Mouse (Mus musculus) spleen, postnatal 10 days (tissue): ENCODE measurements at regions not wholly inside any gene's neighbourhood (a gene's known extent, or its start where the extent isn't known, plus 50 kb on each side); places are given as distances from the start of the nearest gene placed in this dataset.

Experiments used
- DNase-seq, 2 experiments: peaks; one replicate each; pipeline ENCODE4 v3.0.0; 2021 to 2022; ENCODE audit warnings: low spot score in 2 of 2

DNA sequence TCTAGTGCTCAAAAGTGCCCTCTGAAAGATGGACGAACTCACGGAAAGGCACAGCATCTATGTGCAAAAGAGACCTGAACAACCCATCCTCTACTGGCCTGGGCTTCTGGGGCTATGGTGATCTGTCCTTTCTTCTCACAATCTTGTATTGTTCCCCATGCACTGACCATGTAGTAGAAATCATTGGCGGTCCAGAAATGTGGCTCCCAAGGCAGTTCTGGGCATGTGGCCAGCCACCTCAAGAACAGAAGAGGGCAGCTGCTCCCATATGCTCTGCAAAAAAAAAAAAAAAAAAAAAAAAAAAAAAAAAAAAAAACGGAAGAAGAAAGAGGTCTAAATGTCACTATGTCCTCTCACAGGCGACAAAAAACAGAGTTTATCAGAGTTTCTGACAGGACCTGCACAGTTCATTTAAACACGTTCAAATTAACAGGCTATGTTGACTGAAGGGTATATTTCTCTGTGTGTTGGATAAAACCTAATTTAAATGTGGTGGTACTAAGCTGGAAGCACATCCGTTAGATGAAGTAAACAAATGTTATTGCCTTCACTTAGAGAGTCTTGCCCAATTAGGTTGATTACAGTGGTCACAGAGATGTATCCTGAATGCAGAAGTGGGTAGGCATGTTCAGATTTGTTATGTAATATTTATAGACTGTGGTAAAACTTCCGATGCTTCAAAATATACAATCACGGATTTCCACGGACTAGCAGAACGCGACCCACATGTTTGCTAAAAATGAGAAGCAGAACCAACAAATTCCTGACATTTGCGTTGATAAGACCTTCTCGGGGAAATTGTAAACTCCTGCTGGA is 470.9 kb downstream of the Epha4 start:
- peak in 1 of 2 experiments; percentile 19 for DNase-seq

- DNase-seq: no peak
These were observed 466.0 kb downstream of the Epha4 start for GRCm38 (mm10) chr1:77048720-77049406.

GRCm38 (mm10) chr1:77051239-77051638 is 463.6 kb downstream of the Epha4 start:
- DNase-seq: no peak

GRCm38 (mm10) chr1:77053837-77054540 is 460.9 kb downstream of the Epha4 start:
- no peak for DNase-seq

DNA sequence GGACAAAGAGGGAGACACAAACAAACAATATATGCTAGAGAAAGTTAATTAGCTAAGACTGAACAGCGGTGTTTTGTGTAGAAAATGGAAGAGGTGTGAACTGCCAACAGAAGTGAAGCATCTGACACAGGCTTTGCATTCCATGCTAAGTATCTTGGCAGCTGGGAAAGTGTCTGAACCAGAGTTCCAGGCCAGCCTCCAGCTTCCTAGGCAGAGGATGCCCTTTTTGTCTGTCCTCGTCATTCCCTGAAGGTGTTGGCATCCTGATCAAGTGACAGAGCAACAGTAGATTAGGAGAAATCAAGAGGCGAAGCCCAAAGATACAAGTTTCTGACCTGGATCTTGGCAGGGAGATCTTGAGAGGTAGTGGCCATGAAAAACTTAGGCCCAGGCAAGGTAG is 452.4 kb downstream of the Epha4 start:
- no peak for DNase-seq

GRCm38 (mm10) chr1:77073071-77073470 is 441.8 kb downstream of the Epha4 start:
- DNase-seq: no peak

GRCm38 (mm10) chr1:77074926-77075885 is 439.7 kb downstream of the Epha4 start:
- DNase-seq: no peak

GRCm38 (mm10) chr1:77080767-77081166 is 434.1 kb downstream of the Epha4 start:
- DNase-seq: no peak

GRCm38 (mm10) chr1:77081660-77082059 is 433.2 kb downstream of the Epha4 start:
- DNase-seq: no peak

- no peak for DNase-seq
These were observed 432.5 kb downstream of the Epha4 start for GRCm38 (mm10) chr1:77082410-77082809.

DNA sequence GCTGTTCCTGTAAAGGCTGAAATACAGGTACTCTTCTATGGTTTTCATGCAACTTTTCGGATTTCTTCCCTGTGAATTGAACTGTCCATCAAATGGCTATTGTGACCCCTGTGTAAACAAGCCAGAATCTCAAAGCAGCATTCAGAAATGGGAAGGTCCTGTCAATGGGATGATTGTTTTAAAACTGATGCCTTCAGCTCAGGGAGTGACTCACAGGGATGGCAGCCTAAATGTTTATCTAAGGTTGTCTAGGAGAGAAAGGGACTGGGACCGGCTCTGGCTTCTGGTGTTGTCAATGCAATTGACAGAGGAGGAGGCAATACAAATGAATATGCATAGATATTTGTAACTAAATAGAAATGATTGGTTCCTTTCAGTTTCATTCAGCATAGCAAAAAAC is 421.3 kb downstream of the Epha4 start:
- no peak for DNase-seq

DNA sequence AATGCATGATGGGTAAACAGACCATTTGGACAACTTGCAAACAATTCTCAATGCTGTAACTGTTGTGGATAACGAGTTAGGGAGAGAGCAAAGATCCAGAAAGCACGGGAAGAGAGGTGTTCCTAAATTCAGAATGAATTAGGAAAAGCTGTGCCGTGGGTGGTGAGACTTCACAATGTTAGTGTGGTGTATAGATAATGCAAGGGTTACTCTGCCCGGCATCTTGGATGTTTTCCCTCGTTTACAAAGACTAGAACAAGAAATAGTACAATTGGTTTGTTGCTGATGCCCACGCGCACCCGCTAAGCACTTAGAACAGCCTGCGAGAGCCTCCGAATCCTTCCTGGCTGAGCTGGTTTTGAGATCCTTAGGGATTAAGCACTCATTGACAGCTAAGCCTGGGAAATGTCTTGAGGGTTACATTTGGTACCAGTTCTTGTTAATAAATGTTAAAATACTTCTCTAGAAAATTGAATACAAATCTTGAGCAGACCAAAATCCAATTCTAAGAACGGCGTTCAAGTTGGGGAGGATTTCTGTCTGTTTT is 413.1 kb downstream of the Epha4 start:
- no peak for DNase-seq

DNA sequence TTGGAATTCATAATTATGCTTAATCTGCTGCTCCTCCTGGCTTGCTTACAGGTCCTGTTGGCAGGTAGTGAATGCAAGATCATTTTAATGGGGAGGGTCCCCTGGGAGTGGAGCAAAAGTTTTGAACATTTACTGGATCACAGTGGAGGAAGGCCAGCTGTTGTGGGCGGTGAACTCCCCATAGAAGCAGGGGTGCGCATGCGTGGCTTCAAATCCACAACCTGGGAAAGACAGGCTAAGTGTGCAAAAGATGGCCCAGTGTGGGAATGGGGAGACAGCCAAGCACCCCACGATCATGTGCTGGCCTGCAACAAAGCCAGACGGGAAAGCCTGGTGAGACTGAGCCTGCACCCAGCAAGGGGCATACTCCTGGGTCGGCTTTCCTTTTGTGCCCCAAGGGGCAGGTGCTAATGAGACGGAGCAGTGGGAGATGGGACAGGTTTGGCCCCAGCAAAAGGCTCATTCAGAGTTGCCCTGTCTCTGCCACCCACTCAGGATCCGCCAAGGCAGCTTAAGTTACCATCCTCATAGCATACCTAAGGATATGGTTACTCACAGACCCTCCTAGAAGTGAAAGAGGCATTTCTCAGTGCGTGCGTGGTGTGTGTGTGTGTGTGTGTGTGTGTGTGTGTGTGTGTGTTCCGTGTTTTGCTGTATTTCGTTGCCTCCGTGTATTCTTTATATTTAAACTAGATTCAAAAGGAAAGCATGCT is 412.3 kb downstream of the Epha4 start:
- DNase-seq: no peak

DNA sequence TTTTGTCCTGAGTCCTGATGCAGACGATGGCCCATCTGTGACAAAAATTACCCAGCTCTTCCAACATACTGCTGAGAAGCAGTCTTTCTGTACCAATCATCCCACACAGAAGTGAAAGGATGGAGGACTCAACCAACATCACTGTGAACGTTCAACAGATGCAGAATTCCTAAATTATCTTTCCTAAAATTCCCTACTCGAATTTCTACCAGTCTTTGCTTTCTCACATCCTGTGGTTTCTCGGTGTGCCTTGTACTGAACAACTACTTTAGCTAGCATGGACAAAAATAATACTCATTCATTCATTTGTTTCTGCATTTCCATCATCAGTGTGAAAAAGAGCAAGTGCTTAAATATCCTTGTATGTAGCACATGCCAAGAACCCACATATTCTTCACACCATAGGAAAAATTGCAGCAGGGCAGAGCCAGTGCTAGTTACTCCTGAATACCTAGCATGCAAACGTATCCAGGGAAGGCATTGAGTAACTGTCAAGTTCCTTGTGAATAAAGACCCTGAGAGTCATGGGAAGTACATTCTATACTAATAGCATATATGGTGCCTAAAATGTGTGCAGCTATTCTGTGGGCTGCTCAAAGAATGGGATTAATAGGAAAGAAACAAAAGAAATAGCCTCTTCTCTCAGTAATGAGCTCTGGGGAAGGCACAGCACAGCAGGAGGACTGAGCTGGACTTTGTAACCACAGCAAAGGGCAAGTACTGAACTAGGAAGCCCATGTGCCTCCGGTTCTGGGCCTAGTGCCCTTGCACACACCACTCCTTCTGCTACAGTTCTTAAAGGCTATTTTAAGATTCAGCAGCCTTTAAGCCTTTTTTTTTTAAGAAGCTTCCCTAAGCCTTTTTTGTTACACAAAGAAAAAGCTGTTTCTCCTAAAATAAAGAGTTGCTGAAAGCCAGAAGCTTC is 404.8 kb downstream of the Epha4 start:
- no peak for DNase-seq

- no peak for DNase-seq
These were observed 386.5 kb downstream of the Epha4 start for GRCm38 (mm10) chr1:77128411-77128810.

DNA sequence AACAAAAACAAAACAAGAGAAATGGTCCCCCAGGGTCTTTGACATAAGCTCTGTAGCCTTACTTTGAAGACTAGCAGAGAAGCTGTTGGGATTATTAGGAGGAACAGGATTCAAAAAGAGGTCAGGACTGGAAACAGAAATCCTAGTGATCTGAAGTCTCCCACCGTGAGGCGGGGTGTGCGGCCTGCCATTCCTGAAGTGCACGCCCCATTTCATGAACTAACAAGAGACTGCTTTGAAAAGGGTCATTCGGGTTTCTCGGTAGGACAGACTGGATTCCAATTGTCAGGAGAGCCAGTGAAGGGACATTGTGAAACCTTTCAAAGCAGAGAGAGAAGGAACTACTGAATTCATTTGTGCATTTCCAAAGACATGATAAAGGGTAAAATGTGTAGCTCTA is 377.2 kb downstream of the Epha4 start:
- no peak for DNase-seq

DNA sequence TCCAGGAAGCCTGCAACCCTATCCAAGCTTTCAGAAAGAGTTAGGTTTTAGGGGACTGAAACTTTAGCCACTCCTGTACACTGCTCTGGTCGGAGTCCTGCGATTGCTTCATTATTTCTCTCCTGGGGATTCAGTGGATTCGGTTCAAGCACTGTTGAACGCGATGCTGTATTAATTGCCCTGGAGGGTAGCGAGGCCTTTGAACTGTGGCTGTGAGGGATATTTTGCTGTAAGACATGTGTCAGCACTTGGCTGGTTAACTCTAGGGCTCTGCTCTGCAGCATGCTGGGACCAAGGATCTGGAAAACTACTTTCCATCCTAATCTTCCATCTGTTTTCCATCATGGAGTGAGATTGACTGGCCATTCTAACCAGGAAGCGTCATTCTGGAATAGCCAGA is 374.0 kb downstream of the Epha4 start:
- no peak for DNase-seq

GRCm38 (mm10) chr1:77148052-77148451 is 366.8 kb downstream of the Epha4 start:
- DNase-seq: no peak

DNA sequence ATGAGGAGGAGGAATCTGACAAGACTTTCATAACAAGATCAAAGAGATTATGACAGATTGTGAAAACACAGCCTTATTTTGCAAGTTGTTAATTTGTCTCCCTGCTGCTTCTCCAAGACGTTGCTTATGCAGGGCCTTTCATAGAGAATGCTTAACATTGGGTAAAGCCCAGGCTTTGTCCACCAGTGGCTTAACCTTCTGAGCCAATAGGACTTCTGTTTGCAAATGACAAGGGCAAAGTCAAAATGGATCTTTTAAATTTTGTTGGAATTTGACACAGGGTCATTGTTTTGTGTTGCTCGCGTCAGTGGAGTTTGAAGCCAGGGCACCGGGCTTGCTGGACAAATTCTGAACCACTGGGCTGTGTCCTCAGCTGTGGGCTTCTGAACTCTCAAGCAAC is 346.6 kb downstream of the Epha4 start:
- no peak for DNase-seq
